Mouse (Mus musculus) stomach, postnatal 0 days (tissue): ENCODE results near the gene Plbd2.

Experiments used
- CTCF ChIP-seq: IDR thresholded peaks from 2 replicates; pipeline ENCODE4 v1.5.1; 2016; ENCODE audit warnings: antibody characterized with exemption, low read depth, mild to moderate bottlenecking, moderate library complexity
- EP300 ChIP-seq: optimal IDR thresholded peaks from 2 replicates; pipeline ENCODE3; 2016; ENCODE audit warnings: antibody characterized with exemption

DNA sequence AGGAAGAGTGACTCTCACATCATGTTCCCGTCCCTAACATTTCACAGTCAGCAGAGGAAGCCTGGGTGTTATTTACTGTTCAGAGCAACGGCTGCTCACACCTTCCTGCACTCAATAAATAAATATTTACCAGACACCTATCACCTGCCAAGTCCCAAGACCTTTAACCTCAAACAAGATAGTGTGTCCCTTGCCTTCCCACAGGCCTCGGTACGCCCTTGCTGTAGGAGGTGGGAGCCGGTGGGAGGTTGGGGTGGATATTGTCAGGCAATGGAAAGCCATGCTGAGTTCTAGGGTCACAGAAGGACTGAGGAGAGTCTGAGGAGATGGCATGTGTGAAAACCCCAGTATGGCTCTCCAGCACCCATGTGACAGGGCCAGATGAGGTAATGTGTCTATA lies 35.1 kb downstream of the Plbd2 start:
- no peak for TF ChIP-seq CTCF
- no peak for TF ChIP-seq EP300
